Mouse (Mus musculus): ENCODE results near the gene Pmepa1. TPM values are rescaled to one million over a fixed set of nuclear protein-coding genes. Genes with fewer than 3 reads are reported as not detected.

Pmepa1 gene
- total RNA-seq (2014; rRNA removed): 6.9 and 8.5 TPM in 2 replicates
- 2.5 and 3.1 TPM in 2 replicates for polyA plus RNA-seq (2015; fragmentation: Nextera tagmentation; extraction: Ambion mirVana)

DNA sequence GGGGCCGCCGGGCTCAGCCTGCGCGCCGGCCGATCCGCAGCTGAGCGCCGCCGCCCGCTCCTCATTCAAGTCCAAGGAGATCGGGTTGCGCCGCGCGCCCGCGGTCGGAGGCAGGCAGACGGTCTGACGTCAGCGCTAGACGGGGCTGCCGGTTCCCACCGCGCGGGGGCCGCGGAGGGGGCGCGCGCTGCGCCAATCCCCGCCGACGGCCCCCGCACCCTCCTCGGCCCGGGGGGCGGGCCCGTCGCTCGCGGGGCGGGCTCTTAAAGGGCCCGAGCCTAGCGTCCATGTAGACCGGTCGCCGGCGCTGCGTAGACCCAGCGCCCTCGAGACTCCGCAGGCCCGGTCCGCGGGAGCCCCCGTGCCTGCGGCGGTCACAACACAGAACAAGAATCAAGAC, at the start of gene Pmepa1:
Gene Pmepa1, minus strand, starts transcription at position 125 of the 400 bp plus-strand sequence.
- Histone ChIP-seq H3K4me1 (ENCODE audit: insufficient read depth) (peaks cover 14% of the 10 kb centered on the region; the same call in 1 of the 2 replicates), H3K9me3 (ENCODE audit: low read length) (no peaks in the 10 kb centered on the region), H3K9ac (peak within 1 kb of the TSS; percentile 99), H3K27me3 (ENCODE audit: insufficient read depth, low read length) (no peaks in the 10 kb centered on the region), H3K4me3 (ENCODE audit: low read depth, low read length) (peak within 1 kb of the TSS; percentile 96), H3K36me3 (ENCODE audit: insufficient read depth) (no peaks in the 10 kb centered on the region), H3K4me2 (ENCODE audit: low read depth) (peak within 1 kb of the TSS; percentile 76), H3K27ac (ENCODE audit: low read depth, low read length) (peak within 1 kb of the TSS; percentile 89)
- DNase-seq (peak; percentile 95), ATAC-seq (peak; percentile 95)
- no peak for TF ChIP-seq CTCF (IDR thresholded peaks at IDR 0.05; ENCODE audit: low read depth)
- WGBS: 4% methylated on average over 57 of the region's 61 CpGs

DNA sequence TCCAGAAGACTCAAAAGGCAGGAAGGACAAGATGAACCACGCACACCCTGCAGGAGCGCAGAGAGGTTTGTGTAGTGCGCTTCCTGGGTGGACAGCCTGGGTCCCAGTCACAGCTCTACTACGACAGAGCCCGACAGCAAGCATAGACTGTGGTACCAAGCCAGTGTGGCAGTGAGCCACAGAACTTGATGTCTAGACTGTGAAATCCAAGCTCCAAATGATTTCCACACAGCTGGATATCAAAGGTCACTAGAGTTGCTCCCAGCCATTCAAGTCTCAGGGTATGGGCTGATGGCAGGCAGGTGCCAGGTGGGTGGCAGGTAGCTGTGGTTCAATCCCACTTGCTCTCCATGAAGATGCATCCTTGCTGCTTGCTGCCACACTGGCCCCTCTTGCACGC, 45.4 kb upstream of the Pmepa1 start:
- Histone ChIP-seq H3K27ac (ENCODE audit: low read depth, low read length) (no peak overlapping the region), H3K4me2 (ENCODE audit: low read depth) (no peak overlapping the region), H3K9me3 (ENCODE audit: low read length) (no peaks in the 10 kb centered on the region), H3K27me3 (ENCODE audit: insufficient read depth, low read length) (no peaks in the 10 kb centered on the region), H3K9ac (no peak overlapping the region), H3K36me3 (ENCODE audit: insufficient read depth) (no peaks in the 10 kb centered on the region), H3K4me1 (ENCODE audit: insufficient read depth) (no peaks in the 10 kb centered on the region), H3K4me3 (ENCODE audit: low read depth, low read length) (no peak overlapping the region)
- 90% methylated on average over 6 of the region's 6 CpGs for WGBS
- TF ChIP-seq CTCF (IDR thresholded peaks at IDR 0.05; ENCODE audit: low read depth): no peak
- ATAC-seq (no peak), DNase-seq (no peak)

DNA sequence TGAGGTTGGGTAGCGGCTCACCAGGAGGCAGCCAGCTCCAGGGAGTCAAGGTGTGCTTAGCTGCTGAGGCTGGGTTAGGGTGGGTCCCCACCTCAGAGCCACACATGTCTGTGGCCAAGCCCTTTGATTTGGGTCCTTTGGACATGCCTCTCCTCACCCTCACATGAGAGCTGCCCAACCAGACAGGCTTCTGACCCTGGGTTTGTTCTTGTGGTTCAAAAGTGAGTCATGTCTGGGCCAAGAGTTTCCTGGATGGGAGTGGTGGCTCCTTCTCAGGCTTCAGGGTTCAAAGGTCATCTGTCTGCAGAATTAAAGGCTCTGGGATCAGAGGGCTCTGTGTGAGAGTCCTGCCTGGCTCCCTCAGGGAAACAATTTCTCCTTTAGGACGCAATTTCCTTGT, 44.9 kb upstream of the Pmepa1 start:
- DNase-seq: no peak
- no peak overlapping the region for H3K4me3 ChIP-seq (ENCODE audit: low read depth, low read length)
- H3K9me3 ChIP-seq (ENCODE audit: low read length): no peaks in the 10 kb centered on the region
- H3K9ac ChIP-seq: no peak overlapping the region
- no peak overlapping the region for H3K27ac ChIP-seq (ENCODE audit: low read depth, low read length)
- 85% methylated on average over 2 of the region's 2 CpGs for WGBS
- no peaks in the 10 kb centered on the region for H3K27me3 ChIP-seq (ENCODE audit: insufficient read depth, low read length)
- H3K36me3 ChIP-seq (ENCODE audit: insufficient read depth): no peaks in the 10 kb centered on the region
- ATAC-seq: no peak
- no peak overlapping the region for H3K4me2 ChIP-seq (ENCODE audit: low read depth)
- no peak for TF ChIP-seq CTCF (IDR thresholded peaks at IDR 0.05; ENCODE audit: low read depth)
- no peaks in the 10 kb centered on the region for H3K4me1 ChIP-seq (ENCODE audit: insufficient read depth)

DNA sequence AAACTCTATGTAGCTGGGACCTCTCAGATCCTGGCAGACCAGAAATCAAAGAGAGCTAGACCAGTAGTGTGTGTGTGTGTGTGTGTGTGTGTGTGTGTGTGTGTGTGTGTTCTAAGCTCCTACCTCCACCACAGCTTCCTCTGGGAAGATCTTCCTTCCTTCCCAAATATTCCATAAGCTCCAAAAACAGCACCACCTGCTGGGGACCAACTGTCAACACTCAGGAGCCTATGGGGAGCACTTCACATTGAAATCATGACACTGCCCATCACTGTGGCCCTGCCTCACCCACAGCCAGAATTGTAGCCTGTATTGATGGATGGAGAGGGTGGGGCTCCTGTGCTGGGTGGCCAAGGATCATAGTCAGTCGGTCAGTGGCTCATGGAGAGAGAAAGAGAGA, 38.0 kb upstream of the Pmepa1 start:
- Histone ChIP-seq H3K9me3 (ENCODE audit: low read length) (no peaks in the 10 kb centered on the region), H3K9ac (no peak overlapping the region), H3K36me3 (ENCODE audit: insufficient read depth) (no peaks in the 10 kb centered on the region), H3K27me3 (ENCODE audit: insufficient read depth, low read length) (no peaks in the 10 kb centered on the region), H3K4me2 (ENCODE audit: low read depth) (no peak overlapping the region), H3K4me1 (ENCODE audit: insufficient read depth) (no peaks in the 10 kb centered on the region), H3K27ac (ENCODE audit: low read depth, low read length) (no peak overlapping the region), H3K4me3 (ENCODE audit: low read depth, low read length) (no peak overlapping the region)
- TF ChIP-seq CTCF (IDR thresholded peaks at IDR 0.05; ENCODE audit: low read depth): no peak
- WGBS: no CpG with 5 or more reads among the region's 1 CpGs
- no peak for ATAC-seq
- no peak for DNase-seq

DNA sequence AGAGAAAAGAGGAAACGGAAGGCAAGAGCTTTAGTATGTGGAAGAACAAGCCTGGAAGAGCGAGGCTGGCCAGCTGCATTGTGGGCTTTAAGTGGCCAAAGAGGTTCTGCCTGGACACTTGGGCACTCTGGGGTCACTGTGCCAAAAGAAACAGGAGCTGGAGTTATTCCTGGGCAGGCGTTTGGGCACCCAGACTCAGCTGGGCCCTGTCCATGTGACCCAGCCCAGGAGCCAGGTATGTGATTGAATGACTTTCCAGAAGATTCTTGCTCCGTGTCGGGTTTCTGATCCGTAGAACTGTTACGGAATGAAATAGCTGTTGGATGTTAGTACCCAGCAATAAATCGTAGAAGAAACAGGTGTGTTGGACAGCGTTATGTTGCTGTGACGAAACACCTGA, 32.2 kb upstream of the Pmepa1 start:
- TF ChIP-seq CTCF (IDR thresholded peaks at IDR 0.05; ENCODE audit: low read depth): no peak
- Histone ChIP-seq H3K4me1 (ENCODE audit: insufficient read depth) (0 out of 2 replicates have a peak, but pooled peaks cover 9% of the 10 kb centered on the region), H3K9ac (no peak overlapping the region), H3K27ac (ENCODE audit: low read depth, low read length) (no peak overlapping the region), H3K4me3 (ENCODE audit: low read depth, low read length) (no peak overlapping the region), H3K36me3 (ENCODE audit: insufficient read depth) (no peaks in the 10 kb centered on the region), H3K9me3 (ENCODE audit: low read length) (no peaks in the 10 kb centered on the region), H3K27me3 (ENCODE audit: insufficient read depth, low read length) (no peaks in the 10 kb centered on the region), H3K4me2 (ENCODE audit: low read depth) (no peak overlapping the region)
- ATAC-seq: no peak
- DNase-seq: no peak
- WGBS: 95% methylated on average over 10 of the region's 10 CpGs

DNA sequence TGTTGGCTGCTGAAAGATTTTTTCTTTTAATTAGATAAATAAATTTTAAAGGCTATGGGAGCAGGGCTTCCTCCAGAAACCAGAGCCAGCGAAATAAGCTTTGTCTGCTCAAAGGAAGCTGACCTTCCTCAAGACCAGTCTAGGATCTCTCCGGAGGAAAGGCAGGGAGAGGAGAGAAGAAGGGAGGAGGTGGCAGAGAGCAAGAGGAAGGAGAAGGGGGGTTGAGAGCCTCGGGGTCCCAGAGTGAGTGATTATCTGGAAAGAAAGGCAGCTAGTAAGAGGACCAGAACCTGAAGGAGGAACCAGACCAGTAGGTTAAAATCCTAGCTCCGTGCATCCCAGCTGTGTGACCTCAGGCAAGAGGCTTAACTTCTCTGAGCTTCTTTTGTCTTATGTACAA, 31.7 kb upstream of the Pmepa1 start:
- H3K4me3 ChIP-seq (ENCODE audit: low read depth, low read length): no peak overlapping the region
- no peaks in the 10 kb centered on the region for H3K36me3 ChIP-seq (ENCODE audit: insufficient read depth)
- 0 out of 2 replicates have a peak overlapping the region, but pooled peaks have one; percentile 30 for H3K27ac ChIP-seq (ENCODE audit: low read depth, low read length)
- TF ChIP-seq CTCF (IDR thresholded peaks at IDR 0.05; ENCODE audit: low read depth): no peak
- H3K9ac ChIP-seq: no peak overlapping the region
- ATAC-seq (no peak), DNase-seq (no peak)
- H3K4me2 ChIP-seq (ENCODE audit: low read depth): peak overlapping the region; percentile 41
- 0 out of 2 replicates have a peak, but pooled peaks cover 9% of the 10 kb centered on the region for H3K4me1 ChIP-seq (ENCODE audit: insufficient read depth)
- H3K27me3 ChIP-seq (ENCODE audit: insufficient read depth, low read length): no peaks in the 10 kb centered on the region
- no peaks in the 10 kb centered on the region for H3K9me3 ChIP-seq (ENCODE audit: low read length)
- WGBS: 13% methylated on average over 4 of the region's 4 CpGs

DNA sequence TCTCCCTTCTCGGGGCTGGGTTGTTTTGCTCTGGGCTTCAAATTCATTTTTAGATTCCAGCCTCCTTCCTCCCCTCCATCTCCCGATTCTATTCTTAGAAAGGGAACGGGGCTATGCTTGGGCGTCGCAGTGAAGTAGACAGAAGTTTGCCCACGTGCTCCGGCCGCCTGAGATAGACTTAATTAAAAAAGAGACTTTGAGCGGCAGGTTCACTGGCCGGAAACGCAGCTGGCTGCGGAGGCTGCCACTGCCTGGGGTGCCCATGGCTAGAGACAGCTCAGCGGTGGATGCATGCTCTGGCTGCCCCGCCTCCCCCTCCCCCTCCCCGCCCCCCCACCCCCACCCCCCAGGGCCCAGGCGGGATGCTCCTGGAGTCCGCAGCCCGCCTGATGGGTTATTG, 31.2 kb upstream of the Pmepa1 start:
- DNase-seq: peak; percentile 77
- no peaks in the 10 kb centered on the region for H3K9me3 ChIP-seq (ENCODE audit: low read length)
- WGBS: 2% methylated on average over 17 of the region's 18 CpGs
- H3K9ac ChIP-seq: no peak overlapping the region
- 0 out of 2 replicates have a peak, but pooled peaks cover 9% of the 10 kb centered on the region for H3K4me1 ChIP-seq (ENCODE audit: insufficient read depth)
- H3K4me3 ChIP-seq (ENCODE audit: low read depth, low read length): no peak overlapping the region
- no peak for TF ChIP-seq CTCF (IDR thresholded peaks at IDR 0.05; ENCODE audit: low read depth)
- H3K4me2 ChIP-seq (ENCODE audit: low read depth): peak overlapping the region; percentile 41
- H3K27me3 ChIP-seq (ENCODE audit: insufficient read depth, low read length): no peaks in the 10 kb centered on the region
- H3K27ac ChIP-seq (ENCODE audit: low read depth, low read length): peak overlapping the region; percentile 57
- peak; percentile 81 for ATAC-seq
- no peaks in the 10 kb centered on the region for H3K36me3 ChIP-seq (ENCODE audit: insufficient read depth)

Measured in forebrain, postnatal 0 days (tissue).